Mouse (Mus musculus) hindbrain, embryonic 11.5 days (tissue): ENCODE measurements around the gene Brms1. TPM values are rescaled to one million over a fixed set of nuclear protein-coding genes. Genes with fewer than 3 reads are reported as not detected.
A peak's percentile ranks its signal among the peaks of the same experiment; 100 is the strongest.

Experiments
- ATAC-seq: fragments of 200-750 bp; cut with Nextera tagmentation; 2 replicates; pipeline ENCODE4 v1.8.0; 2017; ENCODE audit warnings: mild to moderate bottlenecking, moderate TSS enrichment, moderate library complexity; ENCODE audit not compliant: low FRiP score
- DNase-seq: peaks from one replicate; pipeline ENCODE4 v3.0.0-alpha.2; 2015; ENCODE audit warnings: low spot score
- H3K27ac ChIP-seq: fragments of 300-500 bp; sonication (generic); 2 replicates; pipeline ENCODE4 v1.5.1; 2014; ENCODE audit warnings: mild to moderate bottlenecking, low read depth, low read length
- H3K27me3 ChIP-seq: fragments of 300-500 bp; sonication (generic); 2 replicates; pipeline ENCODE4 v1.6.1; 2014; ENCODE audit warnings: mild to moderate bottlenecking, low read length, moderate library complexity, mixed read lengths; ENCODE audit not compliant: control insufficient read depth, insufficient read depth
- H3K36me3 ChIP-seq: fragments of 300-500 bp; sonication (generic); 2 replicates; pipeline ENCODE4 v1.6.1; 2014; ENCODE audit warnings: mild to moderate bottlenecking, low read length, moderate library complexity, mixed read lengths; ENCODE audit not compliant: control insufficient read depth, insufficient read depth
- H3K4me1 ChIP-seq: fragments of 300-500 bp; sonication (generic); replicated peaks from 2 replicates; pipeline ENCODE4 v1.6.1; 2014; ENCODE audit warnings: low read length, mixed read lengths; ENCODE audit not compliant: control insufficient read depth, insufficient read depth
- H3K4me2 ChIP-seq: fragments of 300-500 bp; sonication (generic); replicated peaks from 2 replicates; pipeline ENCODE4 v1.6.1; 2014; ENCODE audit warnings: mild to moderate bottlenecking, low read depth, low read length
- H3K4me3 ChIP-seq: fragments of 300-500 bp; sonication (generic); 2 replicates; pipeline ENCODE4 v1.5.1; 2014; ENCODE audit warnings: low read depth, low read length
- H3K9ac ChIP-seq: fragments of 300-500 bp; sonication (generic); 2 replicates; pipeline ENCODE4 v1.6.1; 2014; ENCODE audit warnings: low read depth, low read length
- H3K9me3 ChIP-seq: fragments of 300-500 bp; sonication (generic); 2 replicates; pipeline ENCODE4 v1.6.1; 2016; ENCODE audit warnings: low read length; ENCODE audit not compliant: control insufficient read depth
- WGBS: fragments of 180-500 bp; shearing (Covaris S2); extraction: QIAGEN DNeasy Blood & Tissue Kit; methylation state at CpG from one replicate; pipeline ENCODE4 v1.1.7; 2014; 5-methylcytosine and 5-hydroxymethylcytosine counted together
- polyA plus RNA-seq: library from polyadenylated mRNA; unstranded; fragments of >200 nt; fragmentation: Nextera tagmentation; extraction: Ambion mirVana; gene quantifications from 2 replicates; pipeline ENCODE4 v1.2.1, GENCODE M21; 2014

The Brms1 gene
- polyA plus RNA-seq, 1 experiment from 2014 or later: 62.0 TPM

GRCm38 (mm10) chr19:5013138-5013537, 28.0 kb upstream of the Brms1 start:
- no peak for ATAC-seq
- no peak for DNase-seq
- Histone ChIP-seq H3K9me3 (no peaks in the 10 kb centered on the region), H3K4me1 (no peaks in the 10 kb centered on the region), H3K27me3 (no peaks in the 10 kb centered on the region), H3K4me2 (no peak overlapping the region), H3K9ac (no peak overlapping the region), H3K4me3 (no peak overlapping the region), H3K27ac (no peak overlapping the region), H3K36me3 (no peaks in the 10 kb centered on the region)
- WGBS: 81% methylated on average over 8 of the region's 8 CpGs

GRCm38 (mm10) chr19:5014961-5015398, 26.2 kb upstream of the Brms1 start:
- no peaks in the 10 kb centered on the region for H3K4me1 ChIP-seq
- DNase-seq: peak; percentile 58
- 21% methylated on average over 8 of the region's 8 CpGs for WGBS
- no peaks in the 10 kb centered on the region for H3K9me3 ChIP-seq
- H3K9ac ChIP-seq: no peak overlapping the region
- no peak overlapping the region for H3K4me2 ChIP-seq
- H3K27me3 ChIP-seq: no peaks in the 10 kb centered on the region
- ATAC-seq: no peak
- H3K36me3 ChIP-seq: no peaks in the 10 kb centered on the region
- no peak overlapping the region for H3K4me3 ChIP-seq
- no peak overlapping the region for H3K27ac ChIP-seq

- H3K9ac ChIP-seq: no peak overlapping the region
- no peak overlapping the region for H3K4me3 ChIP-seq
- H3K9me3 ChIP-seq: no peaks in the 10 kb centered on the region
- no peaks in the 10 kb centered on the region for H3K27me3 ChIP-seq
- DNase-seq (peak; percentile 27), ATAC-seq (no peak)
- H3K4me2 ChIP-seq: no peak overlapping the region
- H3K27ac ChIP-seq: no peak overlapping the region
- no peaks in the 10 kb centered on the region for H3K4me1 ChIP-seq
- 45% methylated on average over 10 of the region's 10 CpGs for WGBS
- no peaks in the 10 kb centered on the region for H3K36me3 ChIP-seq
Observed at GRCm38 (mm10) chr19:5016221-5016742, 24.9 kb upstream of the Brms1 start.

- ATAC-seq (no peak), DNase-seq (peak; percentile 84)
- no peaks in the 10 kb centered on the region for H3K9me3 ChIP-seq
- no peaks in the 10 kb centered on the region for H3K36me3 ChIP-seq
- H3K27ac ChIP-seq: no peak overlapping the region
- no peak overlapping the region for H3K9ac ChIP-seq
- H3K4me3 ChIP-seq: no peak overlapping the region
- WGBS: 21% methylated on average over 12 of the region's 12 CpGs
- H3K27me3 ChIP-seq: no peaks in the 10 kb centered on the region
- no peaks in the 10 kb centered on the region for H3K4me1 ChIP-seq
- no peak overlapping the region for H3K4me2 ChIP-seq
Observed at GRCm38 (mm10) chr19:5016782-5017181, 24.4 kb upstream of the Brms1 start.

GRCm38 (mm10) chr19:5017611-5018010, 23.5 kb upstream of the Brms1 start:
- Histone ChIP-seq H3K4me2 (no peak overlapping the region), H3K9me3 (no peaks in the 10 kb centered on the region), H3K4me1 (no peaks in the 10 kb centered on the region), H3K4me3 (no peak overlapping the region), H3K27ac (no peak overlapping the region), H3K36me3 (no peaks in the 10 kb centered on the region), H3K9ac (no peak overlapping the region), H3K27me3 (no peaks in the 10 kb centered on the region)
- WGBS: 84% methylated on average over 4 of the region's 4 CpGs
- ATAC-seq: no peak
- DNase-seq: no peak

- H3K27ac ChIP-seq: no peak overlapping the region
- no peak overlapping the region for H3K4me2 ChIP-seq
- no peaks in the 10 kb centered on the region for H3K4me1 ChIP-seq
- whole genome bisulfite sequencing: 86% methylated on average over 3 of the region's 3 CpGs
- no peaks in the 10 kb centered on the region for H3K27me3 ChIP-seq
- no peaks in the 10 kb centered on the region for H3K36me3 ChIP-seq
- H3K9me3 ChIP-seq: no peaks in the 10 kb centered on the region
- DNase-seq (no peak), ATAC-seq (no peak)
- H3K9ac ChIP-seq: no peak overlapping the region
- H3K4me3 ChIP-seq: no peak overlapping the region
Observed at GRCm38 (mm10) chr19:5018191-5018590, 23.0 kb upstream of the Brms1 start.

GRCm38 (mm10) chr19:5021416-5021815, 19.7 kb upstream of the Brms1 start:
- no peaks in the 10 kb centered on the region for H3K9me3 ChIP-seq
- H3K27ac ChIP-seq: no peak overlapping the region
- H3K36me3 ChIP-seq: no peaks in the 10 kb centered on the region
- H3K4me2 ChIP-seq: no peak overlapping the region
- H3K4me1 ChIP-seq: no peaks in the 10 kb centered on the region
- H3K9ac ChIP-seq: no peak overlapping the region
- H3K4me3 ChIP-seq: no peak overlapping the region
- ATAC-seq (no peak), DNase-seq (no peak)
- no peaks in the 10 kb centered on the region for H3K27me3 ChIP-seq
- 87% methylated on average over 2 of the region's 2 CpGs for WGBS

GRCm38 (mm10) chr19:5023621-5024479, 17.3 kb upstream of the Brms1 start, which contains the start of gene Slc29a2:
Gene Slc29a2 (plus strand): TSS chr19:5023860.
- H3K36me3 ChIP-seq: no peaks in the 10 kb centered on the region
- H3K9me3 ChIP-seq: no peaks in the 10 kb centered on the region
- WGBS: under 1% methylated on average over 62 of the region's 62 CpGs
- H3K27me3 ChIP-seq: no peaks in the 10 kb centered on the region
- ATAC-seq (peak; percentile 96), DNase-seq (peak; percentile 93)
- H3K4me1 ChIP-seq: no peaks in the 10 kb centered on the region
- H3K9ac ChIP-seq: peak within 1 kb of the TSS; percentile 74
- peak within 1 kb of the TSS; percentile 74 for H3K4me2 ChIP-seq
- H3K27ac ChIP-seq: peak within 1 kb of the TSS; percentile 80
- peak within 1 kb of the TSS; percentile 53 for H3K4me3 ChIP-seq

- no peak overlapping the region for H3K9ac ChIP-seq
- ATAC-seq: no peak
- H3K36me3 ChIP-seq: no peaks in the 10 kb centered on the region
- no peak for DNase-seq
- H3K4me3 ChIP-seq: no peak overlapping the region
- no peak overlapping the region for H3K4me2 ChIP-seq
- WGBS: 90% methylated on average over 8 of the region's 8 CpGs
- no peaks in the 10 kb centered on the region for H3K27me3 ChIP-seq
- no peak overlapping the region for H3K27ac ChIP-seq
- H3K4me1 ChIP-seq: no peaks in the 10 kb centered on the region
- no peaks in the 10 kb centered on the region for H3K9me3 ChIP-seq
Observed at GRCm38 (mm10) chr19:5026111-5026510, 15.0 kb upstream of the Brms1 start.
